ENCODE assay signal across 16 mouse cellular contexts in genomic region chr8:8486866-8487265, GRCm38 (mm10).
A peak's percentile ranks its signal among the peaks of the same experiment; 100 is the strongest.
DNase-seq lines count a peak whose midpoint lies in the region; ATAC-seq and TF ChIP-seq lines count a peak whose summit lies in the region.
"Had no signal": no experiment of that assay in that cellular context is flagged by ENCODE, and none has a peak within 500 bp of the region (broad histone marks: within the 10 kb centered on the region; RNA-seq: fewer than 3 reads in every experiment).

No protein-coding gene starts in this region.

- intact Hi-C loops in left cerebral cortex, postnatal 25 days (cut with DNase I): no loop called here
- intact Hi-C loops in gastrocnemius, postnatal 14 days (cut with DNase I; ENCODE audit: low total_unique reads): no loop called here

- no peak for ATAC-seq in forebrain, postnatal 0 days
- no peak for ATAC-seq in forebrain, embryonic 16.5 days
- no peak for ATAC-seq in neural tube, embryonic 15.5 days (ENCODE audit: low FRiP score)
- ATAC-seq: CD4-positive, CD25-positive, alpha-beta regulatory T cell, adult 4 months; intestine, postnatal 0 days; midbrain, embryonic 16.5 days had no signal

- H3K27me3 ChIP-seq in forebrain, postnatal 0 days (ENCODE audit: insufficient read depth, low read length): no peaks in the 10 kb centered on the region
- H3K27me3 ChIP-seq in forebrain, embryonic 16.5 days (replicated peaks; ENCODE audit: control insufficient read depth, insufficient read depth, low read length): no peaks in the 10 kb centered on the region
- no peaks in the 10 kb centered on the region for H3K27me3 ChIP-seq in neural tube, embryonic 15.5 days (replicated peaks)
- H3K27me3 ChIP-seq: hindbrain, embryonic 13.5 days had no signal

- TF ChIP-seq CTCF in forebrain, postnatal 0 days (IDR thresholded peaks at IDR 0.05; ENCODE audit: low read depth): no peak
- no peak for TF ChIP-seq CTCF in brain, embryonic 14.5 days (IDR thresholded peaks at IDR 0.05; ENCODE audit: borderline replicate concordance, extremely low read depth, insufficient read depth, insufficient read length)

- no peak overlapping the region for H3K27ac ChIP-seq in forebrain, postnatal 0 days (ENCODE audit: low read depth, low read length)
- H3K27ac ChIP-seq in forebrain, embryonic 16.5 days (ENCODE audit: low read length): no peak overlapping the region
- H3K27ac ChIP-seq in neural tube, embryonic 15.5 days (replicated peaks): no peak overlapping the region
- H3K27ac ChIP-seq: hindbrain, embryonic 13.5 days; liver, embryonic 15.5 days had no signal

- 42% methylated on average over 3 of the region's 3 CpGs for WGBS in forebrain, postnatal 0 days
- 40% methylated on average over 3 of the region's 3 CpGs for WGBS in forebrain, embryonic 16.5 days
- 67% methylated on average over 3 of the region's 3 CpGs for WGBS in neural tube, embryonic 15.5 days

- H3K36me3 ChIP-seq in forebrain, postnatal 0 days (ENCODE audit: insufficient read depth): no peaks in the 10 kb centered on the region
- no peaks in the 10 kb centered on the region for H3K36me3 ChIP-seq in forebrain, embryonic 16.5 days (ENCODE audit: control insufficient read depth, insufficient read depth)
- no peaks in the 10 kb centered on the region for H3K36me3 ChIP-seq in neural tube, embryonic 15.5 days
- H3K36me3 ChIP-seq: G1E; hindbrain, embryonic 13.5 days; liver, embryonic 15.5 days had no signal

- H3K4me2 ChIP-seq in forebrain, postnatal 0 days (ENCODE audit: low read depth): no peak overlapping the region
- H3K4me2 ChIP-seq in forebrain, embryonic 16.5 days (ENCODE audit: low read length): no peak overlapping the region
- no peak overlapping the region for H3K4me2 ChIP-seq in neural tube, embryonic 15.5 days
- H3K4me2 ChIP-seq: hindbrain, embryonic 13.5 days; liver, embryonic 15.5 days had no signal

- H3K9ac ChIP-seq in forebrain, postnatal 0 days: no peak overlapping the region
- H3K9ac ChIP-seq in forebrain, embryonic 16.5 days (replicated peaks; ENCODE audit: low read depth, low read length): no peak overlapping the region
- no peak overlapping the region for H3K9ac ChIP-seq in neural tube, embryonic 15.5 days (replicated peaks)
- H3K9ac ChIP-seq: hindbrain, embryonic 13.5 days; liver, embryonic 15.5 days had no signal

- H3K4me3 ChIP-seq in forebrain, postnatal 0 days (ENCODE audit: low read depth, low read length): no peak overlapping the region
- H3K4me3 ChIP-seq in forebrain, embryonic 16.5 days (replicated peaks; ENCODE audit: low read length): no peak overlapping the region
- H3K4me3 ChIP-seq in neural tube, embryonic 15.5 days (replicated peaks): no peak overlapping the region
- H3K4me3 ChIP-seq: hindbrain, embryonic 13.5 days; liver, embryonic 15.5 days had no signal

- DNase-seq in forebrain, postnatal 0 days: peak; percentile 48
- peak; percentile 20 to 70 for DNase-seq in left cerebral cortex, postnatal 25 days (ENCODE audit: low spot score in 2 of 2)
- no peak for DNase-seq in left cerebral cortex, adult 11 months (ENCODE audit: low spot score)
- peak; percentile 71 for DNase-seq in brain, embryonic 14.5 days (ENCODE audit: low read depth)
- DNase-seq in layer of hippocampus, postnatal 36 days: peak; percentile 27 to 41
- no peak for DNase-seq in gastrocnemius, postnatal 14 days
- DNase-seq: kidney, postnatal 10 days; thymus, postnatal 25 days had no signal

- no peak for TF ChIP-seq POLR2A in brain, embryonic 14.5 days (IDR thresholded peaks at IDR 0.05; ENCODE audit: borderline replicate concordance, extremely low read depth, insufficient read depth, insufficient read length, poor library complexity, severe bottlenecking)

- H3K9me3 ChIP-seq in forebrain, postnatal 0 days (ENCODE audit: low read length): no peaks in the 10 kb centered on the region
- H3K9me3 ChIP-seq in forebrain, embryonic 16.5 days (ENCODE audit: control insufficient read depth, low read length): no peaks in the 10 kb centered on the region
- H3K9me3 ChIP-seq in neural tube, embryonic 15.5 days (replicated peaks): no peaks in the 10 kb centered on the region
- H3K9me3 ChIP-seq: G1E; hindbrain, embryonic 13.5 days; liver, embryonic 15.5 days had no signal

- peaks cover 21% of the 10 kb centered on the region for H3K4me1 ChIP-seq in forebrain, postnatal 0 days (ENCODE audit: insufficient read depth)
- peaks cover 39% of the 10 kb centered on the region for H3K4me1 ChIP-seq in forebrain, embryonic 16.5 days (replicated peaks; ENCODE audit: control insufficient read depth, insufficient read depth, low read length)
- peaks cover 34% of the 10 kb centered on the region for H3K4me1 ChIP-seq in neural tube, embryonic 15.5 days

Comparison
In these comparisons a context has a peak if more than half of its experiments do, and no peak if none do; other contexts are left out.
1. DNase-seq: peak in forebrain, postnatal 0 days (single experiment), left cerebral cortex, postnatal 25 days (2 of 2), brain, embryonic 14.5 days (single experiment) and layer of hippocampus, postnatal 36 days (2 of 2); none in left cerebral cortex, adult 11 months (single experiment) and gastrocnemius, postnatal 14 days (single experiment).